7 mouse cellular contexts compared by ENCODE assay signal in the genomic region with DNA sequence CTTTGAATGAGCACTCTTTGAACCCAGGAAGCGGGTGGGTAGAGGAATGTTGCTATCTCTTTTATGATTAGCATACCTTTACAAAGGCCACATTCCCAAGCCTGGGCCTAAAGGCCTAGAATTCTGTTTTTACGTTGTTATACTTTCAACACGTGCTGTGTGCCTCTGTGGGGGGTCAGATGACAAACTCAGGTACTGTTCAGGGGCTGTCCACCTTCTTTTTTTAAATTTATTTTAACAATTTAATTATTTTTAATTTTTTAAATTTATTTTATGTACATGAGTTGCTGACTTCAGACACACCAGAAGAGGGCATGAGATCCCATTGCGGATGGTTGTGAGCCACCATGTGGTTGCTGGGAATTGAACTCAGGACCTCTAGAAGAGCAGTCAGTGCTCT.
DNase-seq lines count a peak whose midpoint lies in the region; TF ChIP-seq lines count a peak whose summit lies in the region.
"Not testable (repeated sequence)": the region's sequence is repeated elsewhere in the genome, so short reads cannot be mapped to it uniquely, and the experiment has no call there.

No protein-coding gene starts in this region.

- H3K4me1 ChIP-seq in E14TG2a.4 (replicated peaks; ENCODE audit: low read depth, low read length) (peaks cover 87% of the 10 kb centered on the region), ES-E14 (ENCODE audit: control insufficient read depth in 2 of 2, insufficient read depth in 2 of 2, low read length in 2 of 2, poor library complexity in 1 of 2) (peaks cover 10 to 32% of the 10 kb centered on the region in 2 experiments)
- not testable (repeated sequence) for H3K4me1 ChIP-seq in ES-Bruce4 (ENCODE audit: control insufficient read depth, insufficient read depth, low read length)

- peak overlapping the region; percentile 95 for H3K27ac ChIP-seq in ES-Bruce4 (ENCODE audit: insufficient read depth, low read length)
- peak overlapping the region; percentile 99 for H3K27ac ChIP-seq in ES-E14 (ENCODE audit: insufficient read depth, low read depth, low read length, poor library complexity, severe bottlenecking)

- H3K4me3 ChIP-seq in E14TG2a.4 (replicated peaks; ENCODE audit: low read length), result peak overlapping the region; percentile 63
- not testable (repeated sequence) for H3K4me3 ChIP-seq in ES-Bruce4 (ENCODE audit: low read depth, low read length)
- peak overlapping the region in 1 of 2 experiments; percentile 67; a peak in 2 of 4 replicates for H3K4me3 ChIP-seq in ES-E14 (ENCODE audit: insufficient read depth in 1 of 2, low read depth in 1 of 2, low read length in 2 of 2, poor library complexity in 1 of 2, severe bottlenecking in 1 of 2)

- in situ Hi-C loops in ES-E14 (cut with MboI; ENCODE audit: low sequenced_read_pairs in 2 of 2, unreplicated experiment in 2 of 2), result not testable (repeated sequence)

- not testable (repeated sequence) for TF ChIP-seq POLR2A in ES-Bruce4 (IDR thresholded peaks at IDR 0.05; ENCODE audit: insufficient read depth, low read length)

- TF ChIP-seq CTCF in E14TG2a.4 (conservative IDR thresholded peaks at IDR 0.05; ENCODE audit: low read length); ES-Bruce4 (IDR thresholded peaks at IDR 0.05; ENCODE audit: low read depth, low read length): not testable (repeated sequence)

- DNase-seq in ES-CJ7 (ENCODE audit: low read depth, low spot score), result peak; percentile 68
- DNase-seq in ES-E14 (ENCODE audit: low read depth, low spot score), result not testable (repeated sequence)
- DNase-seq in R1 (ENCODE audit: low read depth, low spot score), result peak; percentile 85
- DNase-seq in ZHBTc4 (ENCODE audit: low read depth, low spot score), result peak; percentile 78
- DNase-seq in yolk sac, embryonic 10.5 days (ENCODE audit: low spot score), result peak; percentile 26

- not testable (repeated sequence) for TF ChIP-seq EP300 in ES-Bruce4 (IDR thresholded peaks at IDR 0.05; ENCODE audit: insufficient read depth, low read depth, low read length)

- not testable (repeated sequence) for H3K9me3 ChIP-seq in E14TG2a.4 (ENCODE audit: low read length); ES-Bruce4 (replicated peaks; ENCODE audit: control insufficient read depth, insufficient read depth, low read length, poor library complexity, severe bottlenecking); ES-E14 (ENCODE audit: control insufficient read depth, insufficient read depth, low read depth, low read length)

- H3K36me3 ChIP-seq in E14TG2a.4 (ENCODE audit: insufficient read depth, low read length); ES-Bruce4 (ENCODE audit: control insufficient read depth, insufficient read depth, low read length, poor library complexity, severe bottlenecking); ES-E14 (ENCODE audit: control insufficient read depth, insufficient read depth, low read length, poor library complexity, severe bottlenecking): not testable (repeated sequence)

- not testable (repeated sequence) for H3K27me3 ChIP-seq in E14TG2a.4 (ENCODE audit: insufficient read depth, low read length); ES-Bruce4 (ENCODE audit: control insufficient read depth, insufficient read depth, low read length, poor library complexity, severe bottlenecking)

- 0 out of 2 replicates have a peak overlapping the region, but pooled peaks have one; percentile 2 for H3K9ac ChIP-seq in ES-Bruce4 (ENCODE audit: low read depth, poor library complexity, severe bottlenecking)
- H3K9ac ChIP-seq in ES-E14 (ENCODE audit: insufficient read depth, low read depth, low read length, poor library complexity, severe bottlenecking), result peak overlapping the region; percentile 88
